Mouse (Mus musculus): ENCODE results near the gene Unc119. TPM values are rescaled to one million over a fixed set of nuclear protein-coding genes. Genes with fewer than 3 reads are reported as not detected.

The Unc119 gene
- polyA plus RNA-seq, 1 experiment from 2014 or later = 81.8 TPM

- H3K4me1 ChIP-seq (ENCODE audit: control insufficient read depth, insufficient read depth, low read length) = no peaks in the 10 kb centered on the region
- no peak overlapping the region for H3K9ac ChIP-seq (ENCODE audit: low read depth, low read length)
- no peak for ATAC-seq
- no peaks in the 10 kb centered on the region for H3K36me3 ChIP-seq (ENCODE audit: control insufficient read depth, insufficient read depth, low read length)
- H3K4me3 ChIP-seq (ENCODE audit: low read depth, low read length) = no peak overlapping the region
- no peak overlapping the region for H3K27ac ChIP-seq (ENCODE audit: low read length)
- 43% methylated on average over 8 of the region's 12 CpGs for WGBS
- H3K9me3 ChIP-seq (replicated peaks; ENCODE audit: control insufficient read depth, low read length, poor library complexity, severe bottlenecking) = no peaks in the 10 kb centered on the region
- no peaks in the 10 kb centered on the region for H3K27me3 ChIP-seq (ENCODE audit: control insufficient read depth, insufficient read depth, low read depth, low read length)
- no peak overlapping the region for H3K4me2 ChIP-seq (ENCODE audit: low read length)
Observed at GRCm38 (mm10) chr11:78377549-78378159, 34.4 kb downstream of the Unc119 start.

- Histone ChIP-seq H3K27me3 (ENCODE audit: control insufficient read depth, insufficient read depth, low read depth, low read length) (no peaks in the 10 kb centered on the region), H3K9ac (ENCODE audit: low read depth, low read length) (no peak overlapping the region), H3K36me3 (ENCODE audit: control insufficient read depth, insufficient read depth, low read length) (no peaks in the 10 kb centered on the region), H3K4me2 (ENCODE audit: low read length) (no peak overlapping the region), H3K9me3 (replicated peaks; ENCODE audit: control insufficient read depth, low read length, poor library complexity, severe bottlenecking) (no peaks in the 10 kb centered on the region), H3K4me1 (ENCODE audit: control insufficient read depth, insufficient read depth, low read length) (no peaks in the 10 kb centered on the region), H3K27ac (ENCODE audit: low read length) (no peak overlapping the region), H3K4me3 (ENCODE audit: low read depth, low read length) (no peak overlapping the region)
- WGBS = 84% methylated on average over 4 of the region's 4 CpGs
- no peak for ATAC-seq
Observed at GRCm38 (mm10) chr11:78380351-78380750, 37.1 kb downstream of the Unc119 start.

GRCm38 (mm10) chr11:78380996-78381395 lies 37.7 kb downstream of the Unc119 start:
- Histone ChIP-seq H3K9me3 (replicated peaks; ENCODE audit: control insufficient read depth, low read length, poor library complexity, severe bottlenecking) (no peaks in the 10 kb centered on the region), H3K9ac (ENCODE audit: low read depth, low read length) (no peak overlapping the region), H3K4me2 (ENCODE audit: low read length) (no peak overlapping the region), H3K36me3 (ENCODE audit: control insufficient read depth, insufficient read depth, low read length) (no peaks in the 10 kb centered on the region), H3K27ac (ENCODE audit: low read length) (no peak overlapping the region), H3K4me3 (ENCODE audit: low read depth, low read length) (no peak overlapping the region), H3K27me3 (ENCODE audit: control insufficient read depth, insufficient read depth, low read depth, low read length) (no peaks in the 10 kb centered on the region), H3K4me1 (ENCODE audit: control insufficient read depth, insufficient read depth, low read length) (no peaks in the 10 kb centered on the region)
- ATAC-seq = no peak
- WGBS = 94% methylated on average over 3 of the region's 3 CpGs

- H3K9me3 ChIP-seq (replicated peaks; ENCODE audit: control insufficient read depth, low read length, poor library complexity, severe bottlenecking) = no peaks in the 10 kb centered on the region
- H3K27ac ChIP-seq (ENCODE audit: low read length) = no peak overlapping the region
- H3K4me2 ChIP-seq (ENCODE audit: low read length) = no peak overlapping the region
- no peaks in the 10 kb centered on the region for H3K27me3 ChIP-seq (ENCODE audit: control insufficient read depth, insufficient read depth, low read depth, low read length)
- no peaks in the 10 kb centered on the region for H3K36me3 ChIP-seq (ENCODE audit: control insufficient read depth, insufficient read depth, low read length)
- WGBS = 88% methylated on average over 7 of the region's 7 CpGs
- H3K4me3 ChIP-seq (ENCODE audit: low read depth, low read length) = no peak overlapping the region
- ATAC-seq = no peak
- H3K4me1 ChIP-seq (ENCODE audit: control insufficient read depth, insufficient read depth, low read length) = no peaks in the 10 kb centered on the region
- no peak overlapping the region for H3K9ac ChIP-seq (ENCODE audit: low read depth, low read length)
Observed at GRCm38 (mm10) chr11:78382286-78382685, 39.0 kb downstream of the Unc119 start.

- 27% methylated on average over 5 of the region's 5 CpGs for WGBS
- Histone ChIP-seq H3K9ac (ENCODE audit: low read depth, low read length) (no peak overlapping the region), H3K4me1 (ENCODE audit: control insufficient read depth, insufficient read depth, low read length) (no peaks in the 10 kb centered on the region), H3K36me3 (ENCODE audit: control insufficient read depth, insufficient read depth, low read length) (no peaks in the 10 kb centered on the region), H3K4me3 (ENCODE audit: low read depth, low read length) (no peak overlapping the region), H3K27ac (ENCODE audit: low read length) (no peak overlapping the region), H3K9me3 (replicated peaks; ENCODE audit: control insufficient read depth, low read length, poor library complexity, severe bottlenecking) (no peaks in the 10 kb centered on the region), H3K4me2 (ENCODE audit: low read length) (no peak overlapping the region), H3K27me3 (ENCODE audit: control insufficient read depth, insufficient read depth, low read depth, low read length) (no peaks in the 10 kb centered on the region)
- no peak for ATAC-seq
Observed at GRCm38 (mm10) chr11:78382701-78383100, 39.4 kb downstream of the Unc119 start.

- 87% methylated on average over 10 of the region's 10 CpGs for WGBS
- no peak for ATAC-seq
- no peaks in the 10 kb centered on the region for H3K36me3 ChIP-seq (ENCODE audit: control insufficient read depth, insufficient read depth, low read length)
Observed at GRCm38 (mm10) chr11:78385776-78386175, 42.5 kb downstream of the Unc119 start.

GRCm38 (mm10) chr11:78386508-78387043 lies 43.3 kb downstream of the Unc119 start, which contains the start of gene Foxn1:
Gene Foxn1, minus strand, starts transcription at chr11:78386558.
- 75% methylated on average over 14 of the region's 14 CpGs for WGBS
- Histone ChIP-seq H3K9ac (ENCODE audit: low read depth, low read length) (no peak within 1 kb of the TSS), H3K27ac (ENCODE audit: low read length) (no peak within 1 kb of the TSS), H3K4me2 (ENCODE audit: low read length) (no peak within 1 kb of the TSS), H3K4me1 (ENCODE audit: control insufficient read depth, insufficient read depth, low read length) (no peaks in the 10 kb centered on the region), H3K9me3 (replicated peaks; ENCODE audit: control insufficient read depth, low read length, poor library complexity, severe bottlenecking) (no peaks in the 10 kb centered on the region), H3K27me3 (ENCODE audit: control insufficient read depth, insufficient read depth, low read depth, low read length) (no peaks in the 10 kb centered on the region), H3K36me3 (ENCODE audit: control insufficient read depth, insufficient read depth, low read length) (no peaks in the 10 kb centered on the region), H3K4me3 (ENCODE audit: low read depth, low read length) (no peak within 1 kb of the TSS)
- ATAC-seq = no peak

More at GRCm38 (mm10) chr11:78385776-78386175, 42.5 kb downstream of the Unc119 start:
- no peak overlapping the region for H3K4me2 ChIP-seq (ENCODE audit: low read length)
- no peak overlapping the region for H3K9ac ChIP-seq (ENCODE audit: low read depth, low read length)
- H3K9me3 ChIP-seq (replicated peaks; ENCODE audit: control insufficient read depth, low read length, poor library complexity, severe bottlenecking) = no peaks in the 10 kb centered on the region
- no peak overlapping the region for H3K4me3 ChIP-seq (ENCODE audit: low read depth, low read length)
- H3K4me1 ChIP-seq (ENCODE audit: control insufficient read depth, insufficient read depth, low read length) = no peaks in the 10 kb centered on the region
- no peaks in the 10 kb centered on the region for H3K27me3 ChIP-seq (ENCODE audit: control insufficient read depth, insufficient read depth, low read depth, low read length)
- H3K27ac ChIP-seq (ENCODE audit: low read length) = no peak overlapping the region

GRCm38 (mm10) chr11:78392728-78393127 lies 49.4 kb downstream of the Unc119 start:
- WGBS = 92% methylated on average over 3 of the region's 3 CpGs
- Histone ChIP-seq H3K27me3 (ENCODE audit: control insufficient read depth, insufficient read depth, low read depth, low read length) (no peaks in the 10 kb centered on the region), H3K4me1 (ENCODE audit: control insufficient read depth, insufficient read depth, low read length) (no peaks in the 10 kb centered on the region; the same call in 1 of the 2 replicates), H3K9ac (ENCODE audit: low read depth, low read length) (no peak overlapping the region), H3K27ac (ENCODE audit: low read length) (no peak overlapping the region), H3K4me3 (ENCODE audit: low read depth, low read length) (no peak overlapping the region), H3K36me3 (ENCODE audit: control insufficient read depth, insufficient read depth, low read length) (no peaks in the 10 kb centered on the region), H3K4me2 (ENCODE audit: low read length) (no peak overlapping the region), H3K9me3 (replicated peaks; ENCODE audit: control insufficient read depth, low read length, poor library complexity, severe bottlenecking) (no peaks in the 10 kb centered on the region)
- ATAC-seq = no peak

- no peaks in the 10 kb centered on the region for H3K36me3 ChIP-seq (ENCODE audit: control insufficient read depth, insufficient read depth, low read length)
- H3K27ac ChIP-seq (ENCODE audit: low read length) = no peak overlapping the region
- ATAC-seq = no peak
- peak overlapping the region; percentile 47 for H3K4me2 ChIP-seq (ENCODE audit: low read length)
- H3K4me3 ChIP-seq (ENCODE audit: low read depth, low read length) = 0 out of 2 replicates have a peak overlapping the region, but pooled peaks have one; percentile 6
- 32% methylated on average over 11 of the region's 11 CpGs for WGBS
- H3K9me3 ChIP-seq (replicated peaks; ENCODE audit: control insufficient read depth, low read length, poor library complexity, severe bottlenecking) = no peaks in the 10 kb centered on the region
- no peak overlapping the region; the same call in 1 of the 2 replicates for H3K9ac ChIP-seq (ENCODE audit: low read depth, low read length)
- no peaks in the 10 kb centered on the region for H3K27me3 ChIP-seq (ENCODE audit: control insufficient read depth, insufficient read depth, low read depth, low read length)
- no peaks in the 10 kb centered on the region; the same call in 1 of the 2 replicates for H3K4me1 ChIP-seq (ENCODE audit: control insufficient read depth, insufficient read depth, low read length)
Observed at GRCm38 (mm10) chr11:78396950-78397349, 53.7 kb downstream of the Unc119 start.

Measured in midbrain, embryonic 16.5 days (tissue).